In the genomic region with DNA sequence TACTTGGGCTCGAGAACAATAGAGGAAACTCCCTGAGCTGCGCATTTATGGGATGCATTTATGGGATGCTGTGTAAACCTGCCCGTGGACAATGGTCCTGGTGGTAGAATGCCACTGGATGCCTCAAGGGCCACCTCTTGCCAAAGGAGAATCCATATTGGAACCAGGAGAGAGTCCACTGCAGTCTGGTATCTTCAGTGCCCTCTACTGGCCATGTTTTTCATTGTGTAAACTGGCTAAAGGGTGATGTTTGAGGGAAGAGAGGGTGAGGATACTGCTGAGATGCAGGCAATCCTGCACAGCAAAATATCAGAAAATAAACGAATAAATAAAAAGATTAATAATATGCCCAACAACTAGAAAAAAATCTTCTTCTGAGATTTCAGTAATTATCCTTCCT, we compare ENCODE assay signal across 8 mouse cellular contexts.
A peak's percentile ranks its signal among the peaks of the same experiment; 100 is the strongest.
DNase-seq lines count a peak whose midpoint lies in the region; ATAC-seq and TF ChIP-seq lines count a peak whose summit lies in the region.

No protein-coding gene starts in this region.

- H3K36me3 ChIP-seq in heart, embryonic 11.5 days (ENCODE audit: control insufficient read depth, insufficient read depth, low read length): no peaks in the 10 kb centered on the region
- H3K36me3 ChIP-seq in lung, embryonic 14.5 days (ENCODE audit: insufficient read depth): no peaks in the 10 kb centered on the region

- no peak overlapping the region for H3K4me3 ChIP-seq in heart, embryonic 11.5 days (ENCODE audit: low read depth, low read length)
- H3K4me3 ChIP-seq in lung, embryonic 14.5 days (ENCODE audit: low read depth, low read length): no peak overlapping the region
- no peak overlapping the region for H3K4me3 ChIP-seq in lung, adult 2 months (replicated peaks; ENCODE audit: extremely low read depth, low read depth, low read length)
- H3K4me3 ChIP-seq in bone marrow macrophage, adult 2 months (ENCODE audit: insufficient read depth, low read length): no peak overlapping the region

- no peak overlapping the region for H3K4me2 ChIP-seq in heart, embryonic 11.5 days
- no peak overlapping the region for H3K4me2 ChIP-seq in lung, embryonic 14.5 days

- no peaks in the 10 kb centered on the region for H3K27me3 ChIP-seq in heart, embryonic 11.5 days (ENCODE audit: control insufficient read depth, insufficient read depth, low read length)
- no peaks in the 10 kb centered on the region for H3K27me3 ChIP-seq in lung, embryonic 14.5 days (ENCODE audit: insufficient read depth, low read length)

- no peak overlapping the region for H3K9ac ChIP-seq in heart, embryonic 11.5 days (ENCODE audit: low read depth, low read length)
- no peak overlapping the region for H3K9ac ChIP-seq in lung, embryonic 14.5 days

- ATAC-seq in heart, embryonic 11.5 days (replicated peaks; ENCODE audit: insufficient number of reproducible peaks, low FRiP score, low TSS enrichment): no peak
- ATAC-seq in lung, embryonic 14.5 days (ENCODE audit: insufficient read depth): no peak

- no peak overlapping the region for H3K27ac ChIP-seq in heart, embryonic 11.5 days (ENCODE audit: low read depth, low read length)
- H3K27ac ChIP-seq in lung, embryonic 14.5 days (ENCODE audit: low read depth): no peak overlapping the region
- H3K27ac ChIP-seq in bone marrow macrophage, adult 2 months (ENCODE audit: insufficient read depth, low read depth, low read length): no peak overlapping the region

- DNase-seq in heart, adult 8-10 months (ENCODE audit: low spot score): peak; percentile 34
- peak; percentile 68 for DNase-seq in lung, embryonic 14.5 days
- DNase-seq in lung, adult 2 months: no peak
- DNase-seq in mesoderm, embryonic 11.5 days (ENCODE audit: low read depth, low spot score): peak; percentile 27
- DNase-seq in urinary bladder, adult 18-20 months (ENCODE audit: low spot score in 2 of 2): no peak
- DNase-seq in urinary bladder, postnatal 10 days (ENCODE audit: low spot score): no peak

- peak; percentile 64 for TF ChIP-seq CTCF in lung, embryonic 14.5 days (IDR thresholded peaks at IDR 0.05; ENCODE audit: low read depth)
- TF ChIP-seq CTCF in lung, adult 2 months (IDR thresholded peaks at IDR 0.05; ENCODE audit: insufficient read depth, low read length): no peak
- peak; percentile 50 for TF ChIP-seq CTCF in bone marrow macrophage, adult 2 months (IDR thresholded peaks at IDR 0.05; ENCODE audit: low read depth, low read length)

- H3K9me3 ChIP-seq in heart, embryonic 11.5 days (replicated peaks; ENCODE audit: control insufficient read depth, low read length): no peaks in the 10 kb centered on the region
- no peaks in the 10 kb centered on the region for H3K9me3 ChIP-seq in lung, embryonic 14.5 days (ENCODE audit: low read depth, low read length)

- no peak for TF ChIP-seq POLR2A in lung, adult 2 months (IDR thresholded peaks at IDR 0.05; ENCODE audit: borderline replicate concordance, extremely low read depth, low read depth, low read length)
- no peak for TF ChIP-seq POLR2A in bone marrow macrophage, adult 2 months (IDR thresholded peaks at IDR 0.05; ENCODE audit: borderline replicate concordance, low read depth, low read length)

- H3K4me1 ChIP-seq in heart, embryonic 11.5 days (ENCODE audit: control insufficient read depth, insufficient read depth, low read length): no peaks in the 10 kb centered on the region
- no peaks in the 10 kb centered on the region for H3K4me1 ChIP-seq in lung, embryonic 14.5 days (ENCODE audit: insufficient read depth)
- H3K4me1 ChIP-seq in lung, adult 2 months (ENCODE audit: control insufficient read depth, insufficient read depth, low read length): peaks cover 4% of the 10 kb centered on the region; the same call in 1 of the 2 replicates
- H3K4me1 ChIP-seq in bone marrow macrophage, adult 2 months (ENCODE audit: control insufficient read depth, insufficient read depth, low read length): no peaks in the 10 kb centered on the region

- WGBS in heart, embryonic 11.5 days (ENCODE audit: insufficient replicate concordance): 62% methylated on average over 4 of the region's 4 CpGs
- WGBS in lung, embryonic 14.5 days: 65% methylated on average over 4 of the region's 4 CpGs
- WGBS in lung, adult 2 months: 73% methylated on average over 4 of the region's 4 CpGs

Comparison
In these comparisons a context has a peak if more than half of its experiments do, and no peak if none do; other contexts are left out.
1. DNase-seq: peak in heart, adult 8-10 months (single experiment), lung, embryonic 14.5 days (single experiment) and mesoderm, embryonic 11.5 days (single experiment); none in lung, adult 2 months (single experiment), urinary bladder, adult 18-20 months (0 of 2) and urinary bladder, postnatal 10 days (single experiment).